In genomic region chr17:12631771-12632600, GRCm38 (mm10) we compare ENCODE assay signal across 8 mouse cellular contexts. TPM values are rescaled to one million over a fixed set of nuclear protein-coding genes. Genes with fewer than 3 reads are reported as not detected.
DNase-seq lines count a peak whose midpoint lies in the region; ATAC-seq lines count a peak whose summit lies in the region.

No protein-coding gene starts in this region.

- H3K27ac ChIP-seq in heart, embryonic 12.5 days (ENCODE audit: poor library complexity, severe bottlenecking): no peak overlapping the region
- no peak overlapping the region for H3K27ac ChIP-seq in liver, embryonic 16.5 days (ENCODE audit: low read length)
- no peak overlapping the region for H3K27ac ChIP-seq in forebrain, embryonic 10.5 days

- no peak overlapping the region for H3K9ac ChIP-seq in heart, embryonic 12.5 days
- no peak overlapping the region for H3K9ac ChIP-seq in liver, embryonic 16.5 days (ENCODE audit: low read depth, low read length)

- peaks cover 19% of the 10 kb centered on the region for H3K4me1 ChIP-seq in heart, embryonic 12.5 days (replicated peaks)
- no peaks in the 10 kb centered on the region for H3K4me1 ChIP-seq in liver, embryonic 16.5 days (ENCODE audit: control insufficient read depth, low read depth, low read length)
- H3K4me1 ChIP-seq in forebrain, embryonic 10.5 days: peaks cover 22% of the 10 kb centered on the region

- 0 out of 2 replicates have a peak, but pooled peaks cover 8% of the 10 kb centered on the region for H3K27me3 ChIP-seq in heart, embryonic 12.5 days (replicated peaks)
- H3K27me3 ChIP-seq in liver, embryonic 16.5 days (ENCODE audit: control insufficient read depth, insufficient read depth, low read depth, low read length): no peaks in the 10 kb centered on the region
- peaks cover 14% of the 10 kb centered on the region for H3K27me3 ChIP-seq in forebrain, embryonic 10.5 days (ENCODE audit: poor library complexity, severe bottlenecking)

- ATAC-seq in heart, embryonic 12.5 days (ENCODE audit: insufficient number of reproducible peaks, low FRiP score): peak; percentile 69
- ATAC-seq in liver, embryonic 16.5 days (ENCODE audit: low read depth): peak; percentile 27; the same call in 1 of the 2 replicates
- ATAC-seq in activated CD4-positive, CD25-positive, alpha-beta regulatory T cell, adult 4 months: no peak

- no peaks in the 10 kb centered on the region for H3K36me3 ChIP-seq in heart, embryonic 12.5 days
- H3K36me3 ChIP-seq in liver, embryonic 16.5 days (ENCODE audit: control insufficient read depth, insufficient read depth): no peaks in the 10 kb centered on the region
- no peaks in the 10 kb centered on the region for H3K36me3 ChIP-seq in forebrain, embryonic 10.5 days (replicated peaks)

- H3K9me3 ChIP-seq in heart, embryonic 12.5 days (replicated peaks): no peaks in the 10 kb centered on the region
- no peaks in the 10 kb centered on the region for H3K9me3 ChIP-seq in liver, embryonic 16.5 days (replicated peaks; ENCODE audit: control insufficient read depth, low read length)
- H3K9me3 ChIP-seq in forebrain, embryonic 10.5 days: no peaks in the 10 kb centered on the region

- 17% methylated on average over 7 of the region's 7 CpGs for WGBS in heart, embryonic 12.5 days
- 40% methylated on average over 7 of the region's 7 CpGs for WGBS in liver, embryonic 16.5 days (ENCODE audit: insufficient replicate concordance)
- WGBS in forebrain, embryonic 10.5 days: 60% methylated on average over 7 of the region's 7 CpGs

- H3K4me2 ChIP-seq in heart, embryonic 12.5 days: 0 out of 2 replicates have a peak overlapping the region, but pooled peaks have one; percentile 20
- no peak overlapping the region for H3K4me2 ChIP-seq in liver, embryonic 16.5 days (ENCODE audit: low read depth, low read length)

- DNase-seq in heart, adult 8-10 months (ENCODE audit: low spot score): no peak
- DNase-seq in NIH3T3 (ENCODE audit: low read depth): peak; percentile 20
- peak; percentile 46 for DNase-seq in forelimb bud, embryonic 11.5 days (ENCODE audit: low read depth, low spot score)
- no peak for DNase-seq in forebrain, embryonic 10.5 days (ENCODE audit: extremely low spot score, low spot score)
- no peak for DNase-seq in testis, postnatal 14 days (ENCODE audit: low spot score)

- no peak overlapping the region for H3K4me3 ChIP-seq in heart, embryonic 12.5 days
- no peak overlapping the region for H3K4me3 ChIP-seq in liver, embryonic 16.5 days (ENCODE audit: low read depth, low read length)
- no peak overlapping the region for H3K4me3 ChIP-seq in forebrain, embryonic 10.5 days

RNA-seq across cellular contexts. Expression of gene Slc22a1, which starts 43.6 kb away (rescaled TPM):
- 4.0 and 4.7 TPM in 2 replicates for polyA plus RNA-seq in heart, embryonic 12.5 days (2016; fragmentation: Nextera tagmentation; extraction: Ambion mirVana)
- total RNA-seq in heart, adult 8-10 months (2022): 10 to 100 TPM in 3 of 4 experiments, 1 to 10 TPM in 1; 9.5 to 26.9 (median 14.3) TPM
- polyA plus RNA-seq in liver, embryonic 16.5 days (2015; fragmentation: Nextera tagmentation; extraction: Ambion mirVana): not detected in 2 replicates
- not detected in 2 replicates for polyA plus RNA-seq in forebrain, embryonic 10.5 days (2016; fragmentation: Nextera tagmentation; extraction: Ambion mirVana)
- under 1 TPM in 1 of 2 experiments, not detected in 1; 0.81 TPM for polyA plus RNA-seq in activated CD4-positive, CD25-positive, alpha-beta regulatory T cell, adult 4 months (2017; shearing (Covaris generic))

RNA-seq across cellular contexts. Expression of gene Slc22a2, which starts 48.1 kb away (rescaled TPM):
- polyA plus RNA-seq in heart, embryonic 12.5 days (2016; fragmentation: Nextera tagmentation; extraction: Ambion mirVana): not detected in 2 replicates
- total RNA-seq in heart, adult 8-10 months (2022): not detected
- not detected in 2 replicates for polyA plus RNA-seq in liver, embryonic 16.5 days (2015; fragmentation: Nextera tagmentation; extraction: Ambion mirVana)
- not detected in 2 replicates for polyA plus RNA-seq in forebrain, embryonic 10.5 days (2016; fragmentation: Nextera tagmentation; extraction: Ambion mirVana)
- polyA plus RNA-seq in activated CD4-positive, CD25-positive, alpha-beta regulatory T cell, adult 4 months (2017; shearing (Covaris generic)): 1 to 10 TPM; 5.3 TPM

Comparison
In these comparisons a context has a peak if more than half of its experiments do, and no peak if none do; other contexts are left out.
1. DNase-seq: peak in NIH3T3 (single experiment) and forelimb bud, embryonic 11.5 days (single experiment); none in heart, adult 8-10 months (single experiment), forebrain, embryonic 10.5 days (single experiment) and testis, postnatal 14 days (single experiment).